Mouse (Mus musculus) kidney, embryonic 15.5 days (tissue): ENCODE measurements at regions not wholly inside any gene's neighbourhood (a gene's known extent, or its start where the extent isn't known, plus 50 kb on each side); places are given as distances from the start of the nearest gene placed in this dataset.

Source experiments
- ATAC-seq: fragments of 200-750 bp; cut with Nextera tagmentation; replicated peaks from 2 replicates; pipeline ENCODE4 v1.8.0; 2017; ENCODE audit warnings: moderate TSS enrichment; ENCODE audit not compliant: low FRiP score
- H3K27ac ChIP-seq: fragments of 300-500 bp; sonication (generic); 2 replicates; pipeline ENCODE4 v1.5.1; 2015; ENCODE audit warnings: mild to moderate bottlenecking, inconsistent platforms
- H3K27me3 ChIP-seq: fragments of 300-500 bp; sonication (generic); 2 replicates; pipeline ENCODE4 v1.6.1; 2015; ENCODE audit warnings: inconsistent platforms
- H3K36me3 ChIP-seq: fragments of 300-500 bp; sonication (generic); 2 replicates; pipeline ENCODE4 v1.6.1; 2015; ENCODE audit warnings: inconsistent platforms
- H3K4me1 ChIP-seq: fragments of 300-500 bp; sonication (generic); 2 replicates; pipeline ENCODE4 v1.6.1; 2015; ENCODE audit warnings: inconsistent platforms
- H3K4me2 ChIP-seq: fragments of 300-500 bp; sonication (generic); 2 replicates; pipeline ENCODE4 v1.6.1; 2015; ENCODE audit warnings: moderate library complexity, mild to moderate bottlenecking, inconsistent platforms
- H3K4me3 ChIP-seq: fragments of 300-500 bp; sonication (generic); replicated peaks from 2 replicates; pipeline ENCODE4 v1.5.1; 2015; ENCODE audit warnings: mild to moderate bottlenecking, inconsistent platforms
- H3K9ac ChIP-seq: fragments of 300-500 bp; sonication (generic); 2 replicates; pipeline ENCODE4 v1.6.1; 2015; ENCODE audit warnings: mild to moderate bottlenecking, inconsistent platforms
- H3K9me3 ChIP-seq: fragments of 300-500 bp; sonication (generic); replicated peaks from 2 replicates; pipeline ENCODE4 v1.6.1; 2016; ENCODE audit warnings: inconsistent platforms
- WGBS: fragments of 180-500 bp; shearing (Covaris S2); methylation state at CpG from one replicate; pipeline ENCODE4 v1.1.7; 2015; ENCODE audit warnings: mixed read lengths; 5-methylcytosine and 5-hydroxymethylcytosine counted together

- WGBS: 72% methylated on average over 4 of the region's 4 CpGs
- Histone ChIP-seq H3K27me3 (no peaks in the 10 kb centered on the region), H3K9ac (no peak overlapping the region), H3K36me3 (no peaks in the 10 kb centered on the region), H3K27ac (no peak overlapping the region), H3K9me3 (no peaks in the 10 kb centered on the region), H3K4me1 (no peaks in the 10 kb centered on the region), H3K4me2 (no peak overlapping the region), H3K4me3 (no peak overlapping the region)
- ATAC-seq: no peak
These were observed 78.7 kb upstream of the Slc25a36 start for GRCm38 (mm10) chr9:97189646-97190045.

- Histone ChIP-seq H3K4me2 (no peak overlapping the region), H3K9me3 (no peaks in the 10 kb centered on the region), H3K4me3 (no peak overlapping the region), H3K27ac (no peak overlapping the region), H3K9ac (no peak overlapping the region), H3K27me3 (no peaks in the 10 kb centered on the region), H3K36me3 (no peaks in the 10 kb centered on the region), H3K4me1 (no peaks in the 10 kb centered on the region)
- WGBS: 78% methylated on average over 7 of the region's 7 CpGs
- ATAC-seq: no peak
These were observed 77.8 kb upstream of the Slc25a36 start for GRCm38 (mm10) chr9:97188616-97189330.

- Histone ChIP-seq H3K4me1 (no peaks in the 10 kb centered on the region), H3K27me3 (no peaks in the 10 kb centered on the region), H3K27ac (no peak overlapping the region), H3K9ac (no peak overlapping the region), H3K9me3 (no peaks in the 10 kb centered on the region), H3K36me3 (no peaks in the 10 kb centered on the region), H3K4me3 (no peak overlapping the region), H3K4me2 (no peak overlapping the region)
- no peak for ATAC-seq
- 85% methylated on average over 5 of the region's 5 CpGs for WGBS
These were observed 62.4 kb upstream of the Slc25a36 start for GRCm38 (mm10) chr9:97173230-97173951.

DNA sequence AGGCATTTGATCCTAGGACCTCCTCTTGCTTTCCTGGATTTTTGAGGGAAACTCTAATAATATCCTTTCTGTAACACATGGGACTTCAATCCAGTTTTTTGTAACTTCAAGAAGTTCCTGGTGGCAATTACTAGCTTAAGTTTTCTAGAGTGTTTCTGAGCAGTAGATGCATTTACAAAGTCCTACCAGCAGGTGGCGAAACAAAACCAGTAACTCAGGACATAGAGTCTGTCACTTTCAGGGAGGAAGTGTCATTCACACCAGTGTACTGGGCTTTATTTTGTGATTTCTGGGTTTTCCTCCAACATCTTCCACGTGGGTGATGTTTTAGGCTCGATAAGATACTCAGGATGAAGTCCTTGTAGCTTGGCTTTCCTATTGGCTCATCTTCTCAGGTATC, 61.1 kb upstream of the Slc25a36 start:
- H3K4me2 ChIP-seq: no peak overlapping the region
- no peak overlapping the region for H3K4me3 ChIP-seq
- no peak for ATAC-seq
- H3K4me1 ChIP-seq: no peaks in the 10 kb centered on the region
- H3K9ac ChIP-seq: no peak overlapping the region
- WGBS: 9% methylated on average over 3 of the region's 3 CpGs
- no peaks in the 10 kb centered on the region for H3K9me3 ChIP-seq
- H3K27ac ChIP-seq: no peak overlapping the region
- no peaks in the 10 kb centered on the region for H3K36me3 ChIP-seq
- H3K27me3 ChIP-seq: no peaks in the 10 kb centered on the region

GRCm38 (mm10) chr9:97171484-97171883, 60.5 kb upstream of the Slc25a36 start:
- Histone ChIP-seq H3K4me3 (no peak overlapping the region), H3K9ac (no peak overlapping the region), H3K4me2 (no peak overlapping the region), H3K36me3 (no peaks in the 10 kb centered on the region), H3K27me3 (no peaks in the 10 kb centered on the region), H3K9me3 (no peaks in the 10 kb centered on the region), H3K4me1 (no peaks in the 10 kb centered on the region), H3K27ac (no peak overlapping the region)
- no peak for ATAC-seq
- 93% methylated on average over 4 of the region's 4 CpGs for WGBS

- Histone ChIP-seq H3K4me2 (no peak overlapping the region), H3K27ac (no peak overlapping the region), H3K9ac (no peak overlapping the region), H3K4me1 (no peaks in the 10 kb centered on the region), H3K4me3 (no peak overlapping the region), H3K27me3 (no peaks in the 10 kb centered on the region), H3K9me3 (no peaks in the 10 kb centered on the region), H3K36me3 (no peaks in the 10 kb centered on the region)
- no peak for ATAC-seq
- WGBS: 92% methylated on average over 1 of the region's 1 CpGs
These were observed 59.9 kb upstream of the Slc25a36 start for GRCm38 (mm10) chr9:97170836-97171235.

GRCm38 (mm10) chr9:97162465-97162864, 51.5 kb upstream of the Slc25a36 start:
- Histone ChIP-seq H3K4me3 (no peak overlapping the region), H3K27me3 (no peaks in the 10 kb centered on the region), H3K4me1 (no peaks in the 10 kb centered on the region), H3K27ac (no peak overlapping the region), H3K4me2 (no peak overlapping the region), H3K9me3 (no peaks in the 10 kb centered on the region), H3K36me3 (no peaks in the 10 kb centered on the region), H3K9ac (no peak overlapping the region)
- no peak for ATAC-seq
- WGBS: 36% methylated on average over 2 of the region's 2 CpGs
